Mouse (Mus musculus): ENCODE results near the gene Atp10b.
A peak's percentile ranks its signal among the peaks of the same experiment; 100 is the strongest.

Gene Atp10b

DNA sequence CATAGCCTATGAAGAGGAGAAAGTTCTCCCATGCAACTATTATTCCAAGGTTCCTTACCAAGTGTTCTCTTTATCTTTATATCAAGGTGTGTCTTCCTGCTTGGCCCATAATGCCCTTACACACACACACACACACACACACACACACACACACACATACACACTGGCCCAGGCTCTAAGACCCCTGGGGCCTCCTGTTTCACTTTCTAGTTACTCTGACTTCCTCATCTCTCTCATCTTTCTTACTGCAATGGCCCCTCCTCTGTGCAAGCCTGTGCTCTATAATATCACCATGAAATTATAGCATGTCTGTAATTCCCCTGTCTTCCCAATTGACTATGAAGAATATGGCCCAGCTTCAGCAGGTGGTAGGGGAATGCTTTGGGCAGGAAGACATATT lies 49.7 kb downstream of the Atp10b start:
- no peak for DNase-seq (ENCODE audit: low spot score)

DNA sequence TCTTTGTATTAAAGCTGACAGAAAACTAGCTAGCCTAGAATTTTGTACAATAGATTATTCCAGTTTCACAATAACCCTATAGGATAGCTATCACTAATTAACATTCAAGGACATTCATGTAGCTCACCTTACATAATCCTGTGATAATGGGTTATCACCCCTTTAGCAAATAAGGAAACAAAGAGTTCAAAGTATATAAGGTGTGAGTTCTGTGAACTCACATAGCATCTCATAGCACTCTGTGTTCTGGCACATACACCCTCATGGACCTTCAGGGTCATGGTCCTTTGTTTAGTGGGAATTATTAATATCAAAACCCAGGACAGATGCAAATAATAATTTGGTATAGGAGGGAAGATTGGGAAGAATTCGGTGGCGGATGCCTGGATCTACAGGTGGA lies 50.4 kb downstream of the Atp10b start:
- DNase-seq (ENCODE audit: low spot score) = no peak

- no peak for DNase-seq (ENCODE audit: low spot score)
Measured at GRCm38 (mm10) chr11:43203580-43203979, 53.9 kb downstream of the Atp10b start.

DNA sequence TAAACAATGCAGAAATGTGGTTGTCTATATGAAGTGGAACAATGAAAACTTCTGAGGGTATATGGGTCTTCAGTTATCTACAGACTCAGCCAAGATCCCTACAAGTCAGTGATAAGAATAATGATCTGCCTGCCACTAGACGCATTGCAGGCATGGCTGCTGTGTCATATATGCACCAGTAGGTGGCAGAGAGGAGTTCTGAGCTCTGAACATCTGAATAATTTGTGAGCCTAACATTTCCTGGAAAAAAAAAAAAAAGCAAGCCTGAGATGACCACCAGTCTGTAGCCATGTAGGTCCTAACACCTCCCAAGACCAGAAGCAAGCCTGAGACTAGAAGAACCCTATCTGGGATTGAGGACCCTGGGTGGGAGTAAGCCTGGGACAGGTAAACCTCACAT lies 63.5 kb downstream of the Atp10b start:
- DNase-seq (ENCODE audit: low spot score) = no peak

DNA sequence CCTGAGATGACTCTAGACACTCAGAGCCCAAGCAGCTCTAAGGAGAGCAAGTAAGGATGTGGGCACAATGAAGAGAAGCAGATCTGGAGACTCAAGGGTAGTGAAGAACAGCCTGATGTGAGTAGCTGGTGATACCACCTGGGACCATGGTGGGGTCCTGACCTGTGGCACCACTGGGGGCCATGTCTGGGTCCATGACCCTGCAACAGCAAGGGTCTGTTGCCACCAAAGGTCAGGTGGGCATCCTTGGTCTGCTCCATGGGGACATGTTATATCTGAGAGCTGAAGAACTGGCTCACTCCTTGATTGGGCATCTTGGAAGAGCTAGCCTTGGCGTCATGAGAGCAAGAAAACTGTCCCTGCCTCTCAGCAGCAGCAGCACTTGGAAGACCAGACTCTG lies 64.1 kb downstream of the Atp10b start:
- DNase-seq (ENCODE audit: low spot score) = no peak

- peak; percentile 5 for DNase-seq (ENCODE audit: low spot score)
Measured at GRCm38 (mm10) chr11:43217021-43217420, 67.3 kb downstream of the Atp10b start.

DNA sequence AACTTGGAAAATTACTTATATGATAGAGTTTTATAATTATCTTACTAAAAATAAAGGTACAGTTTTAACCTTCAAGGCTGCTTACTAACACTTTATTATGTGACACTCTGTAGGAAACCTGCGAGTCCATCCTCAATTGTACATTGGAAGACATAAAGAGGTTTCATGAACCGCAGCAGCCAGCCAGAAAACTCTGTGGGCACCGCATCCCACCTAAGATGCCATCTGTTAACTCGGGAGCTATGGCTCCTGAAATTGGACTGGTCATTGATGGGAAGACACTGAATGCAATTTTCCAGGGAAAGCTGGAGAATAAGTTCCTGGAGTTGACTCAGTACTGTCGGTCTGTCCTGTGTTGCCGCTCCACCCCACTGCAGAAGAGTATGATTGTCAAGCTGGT lies 80.6 kb downstream of the Atp10b start:
- no peak for DNase-seq (ENCODE audit: low spot score)

- DNase-seq (ENCODE audit: low spot score) = no peak
Measured at GRCm38 (mm10) chr11:43232073-43232472, 82.4 kb downstream of the Atp10b start.

DNA sequence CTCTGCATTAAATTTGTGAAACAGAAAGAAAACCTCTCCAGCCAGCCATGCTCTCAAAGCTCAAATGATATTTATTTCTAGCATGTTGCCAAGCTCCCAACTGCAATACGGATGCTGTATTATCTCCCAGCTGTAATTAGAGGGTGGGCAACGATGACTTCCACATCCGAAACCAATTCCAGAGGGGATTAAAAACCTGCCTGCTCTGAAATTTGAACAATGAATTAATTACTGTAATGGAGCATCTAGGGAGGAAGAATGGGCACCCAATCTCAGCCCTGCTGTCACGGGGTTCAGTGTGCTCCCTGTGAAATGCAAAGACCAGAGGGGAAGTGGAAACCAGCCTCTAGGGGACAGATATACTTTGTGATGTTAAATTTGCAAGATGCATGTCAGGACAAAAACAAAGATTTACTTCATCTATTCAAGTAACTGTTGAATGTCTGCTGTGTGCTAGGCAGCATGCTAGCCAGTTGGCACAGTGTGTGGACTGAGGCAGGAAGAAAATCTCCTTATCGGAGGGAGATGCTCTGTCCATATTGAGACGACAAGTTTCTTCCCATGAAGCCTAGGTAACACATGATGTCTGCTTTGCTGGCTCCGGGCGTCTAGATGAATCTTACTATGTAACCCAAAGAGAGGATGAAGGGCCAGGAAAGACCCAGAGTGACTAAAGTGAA lies 86.8 kb downstream of the Atp10b start:
- DNase-seq (ENCODE audit: low spot score) = no peak

DNA sequence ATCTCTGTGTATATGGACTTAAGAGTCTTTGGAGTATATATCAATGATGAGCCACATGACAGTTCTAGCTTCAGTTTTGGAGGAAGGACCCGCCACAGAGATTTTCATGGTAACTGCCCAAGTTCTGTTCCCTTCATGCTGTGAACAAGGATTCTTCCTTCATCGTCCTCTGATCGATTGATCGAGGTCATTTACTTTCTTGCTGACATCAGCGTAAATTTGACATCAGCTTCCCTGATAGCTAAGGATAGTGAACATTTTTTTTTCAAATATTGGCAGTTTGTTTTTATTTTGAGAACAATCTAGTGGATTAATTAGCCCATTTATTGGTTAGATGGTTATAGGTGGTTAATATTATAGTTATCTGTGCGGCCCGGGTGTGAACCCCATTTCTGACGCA lies 90.1 kb downstream of the Atp10b start:
- DNase-seq (ENCODE audit: low spot score) = no peak

DNA sequence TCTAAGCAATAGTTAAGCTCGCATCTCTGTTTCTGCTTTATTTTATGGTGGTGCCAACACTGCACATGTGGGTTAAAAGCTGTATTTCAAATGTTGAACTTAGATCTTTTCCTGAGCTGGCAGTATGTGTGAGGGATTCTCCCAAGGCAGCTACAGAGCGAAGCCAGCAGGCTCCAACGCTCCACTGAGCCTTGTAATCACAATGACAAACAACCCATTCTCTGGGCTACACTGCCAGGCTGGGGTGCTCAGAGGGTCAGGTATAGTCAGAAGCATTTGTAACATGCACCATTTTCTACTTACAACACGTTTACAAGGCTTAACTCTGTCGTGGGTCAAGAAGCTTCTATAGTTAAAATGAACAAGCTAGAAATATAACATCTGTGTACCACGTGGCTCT lies 103.4 kb downstream of the Atp10b start:
- no peak for DNase-seq (ENCODE audit: low spot score)

GRCm38 (mm10) chr11:43255262-43255661 lies 105.6 kb downstream of the Atp10b start:
- no peak for DNase-seq (ENCODE audit: low spot score)

DNA sequence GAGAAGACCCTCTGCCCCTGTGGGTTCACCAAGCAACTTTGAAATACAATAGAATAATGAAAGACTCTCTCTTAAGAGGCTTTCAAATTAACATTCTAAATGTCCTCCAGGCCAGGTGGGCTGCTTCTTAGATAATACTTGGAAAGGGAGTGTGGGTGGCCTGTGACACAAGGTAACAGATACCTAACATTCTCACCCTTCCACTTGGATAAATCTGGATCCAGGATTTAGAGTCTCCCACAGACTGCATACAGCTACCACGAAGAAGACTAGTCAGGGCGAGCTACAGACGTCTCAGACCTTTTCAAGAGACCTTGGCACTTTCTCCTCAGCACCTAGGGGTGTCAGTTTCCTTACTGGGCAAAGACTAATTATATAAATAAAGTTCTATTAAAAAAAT lies 107.6 kb downstream of the Atp10b start:
- DNase-seq (ENCODE audit: low spot score) = no peak

- DNase-seq (ENCODE audit: low spot score) = no peak
Measured at GRCm38 (mm10) chr11:43257781-43258180, 108.1 kb downstream of the Atp10b start.

- DNase-seq (ENCODE audit: low spot score) = peak; percentile 43
Measured at GRCm38 (mm10) chr11:43263548-43264218, 114.0 kb downstream of the Atp10b start.

DNA sequence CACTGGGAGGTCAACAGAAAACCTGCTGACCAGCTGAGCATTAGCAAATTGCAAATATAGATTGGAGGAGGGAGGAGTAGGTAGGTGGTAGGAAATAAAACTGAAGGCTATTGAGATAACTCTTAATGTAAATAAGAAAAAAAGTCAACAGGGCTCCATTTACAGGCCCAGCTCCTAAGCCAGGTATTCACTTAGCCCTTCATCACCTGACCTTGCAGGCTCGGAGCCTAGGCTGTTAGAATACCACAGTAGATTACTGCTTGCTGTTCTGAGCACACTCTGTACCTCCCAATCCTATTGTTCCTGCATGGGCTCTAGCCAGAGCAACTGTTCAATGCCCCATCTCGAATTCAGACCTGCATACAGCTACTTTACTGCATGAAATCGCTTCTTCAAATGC lies 117.8 kb downstream of the Atp10b start:
- no peak for DNase-seq (ENCODE audit: low spot score)

DNA sequence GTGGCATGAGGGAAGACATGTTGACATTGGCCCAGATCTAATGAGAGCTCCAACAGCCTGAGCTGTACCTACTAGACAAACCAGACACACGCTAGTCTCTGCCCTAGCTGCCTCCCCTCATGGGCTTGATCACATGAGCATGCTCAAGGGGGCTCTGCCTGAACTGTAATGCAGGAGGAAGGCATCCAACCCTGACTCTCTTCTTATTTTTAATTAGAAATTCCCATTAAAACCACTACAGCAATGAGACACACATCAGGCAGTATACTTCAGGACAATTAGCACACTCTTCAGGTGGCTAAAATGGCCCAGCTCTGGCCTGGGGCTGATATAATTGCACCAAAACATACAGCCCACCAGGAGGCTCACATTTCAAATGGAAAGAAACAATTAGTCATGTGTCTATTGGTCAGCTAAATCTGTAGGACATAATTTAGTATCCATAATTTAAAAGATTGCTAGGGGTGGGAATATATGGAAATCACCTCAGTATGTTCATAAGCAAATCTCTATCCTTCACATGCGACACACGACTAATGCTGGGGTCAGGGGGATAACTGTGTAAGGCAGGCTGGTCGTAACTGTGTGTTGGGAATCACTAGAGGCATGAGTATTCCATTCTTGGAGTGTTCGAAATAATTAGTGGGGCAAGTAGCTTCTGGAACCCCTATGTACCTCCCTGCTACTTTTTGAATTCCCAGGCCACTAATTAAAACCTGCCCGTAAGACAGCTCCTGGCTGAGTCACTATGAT lies 120.0 kb downstream of the Atp10b start:
- no peak for DNase-seq (ENCODE audit: low spot score)

DNA sequence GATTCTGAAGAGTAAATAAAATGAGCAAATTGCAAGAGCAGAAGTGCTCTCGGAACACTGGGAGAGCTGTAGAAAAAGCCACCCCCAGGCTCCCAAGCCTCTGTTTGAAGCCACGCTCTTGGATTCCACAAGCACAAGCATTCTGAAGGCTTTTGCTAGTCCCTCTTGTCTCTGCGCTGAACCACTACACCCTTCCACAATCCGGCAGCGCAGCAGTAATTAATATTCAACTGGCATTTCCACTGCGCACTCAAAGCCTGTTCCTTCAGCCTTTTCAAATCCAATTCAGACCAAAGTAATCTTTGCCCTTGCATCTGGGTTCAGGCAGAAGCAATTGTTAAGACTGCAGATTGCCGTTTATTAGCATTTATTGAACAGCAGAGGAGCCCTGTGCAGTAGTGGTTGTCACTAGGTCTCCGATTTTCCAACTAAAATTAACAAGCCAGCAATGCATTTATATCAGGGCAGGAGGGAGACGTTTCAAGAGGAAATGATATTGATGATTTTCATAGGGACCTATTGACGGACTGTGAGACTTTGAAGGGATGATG lies 120.7 kb downstream of the Atp10b start:
- no peak for DNase-seq (ENCODE audit: low spot score)

- DNase-seq (ENCODE audit: low spot score) = no peak
Measured at GRCm38 (mm10) chr11:43273896-43274295, 124.2 kb downstream of the Atp10b start.

- DNase-seq (ENCODE audit: low spot score) = no peak
Measured at GRCm38 (mm10) chr11:43297584-43297983, 147.9 kb downstream of the Atp10b start.

GRCm38 (mm10) chr11:43311000-43311399 lies 161.3 kb downstream of the Atp10b start:
- DNase-seq (ENCODE audit: low spot score) = no peak
